Mouse (Mus musculus): Measurements from ENCODE around the gene Hspb1. TPM values are rescaled to one million over a fixed set of nuclear protein-coding genes. Genes with fewer than 3 reads are reported as not detected.

Hspb1 gene
- total RNA-seq, 1 experiment from 2014 or later = not detected

DNA sequence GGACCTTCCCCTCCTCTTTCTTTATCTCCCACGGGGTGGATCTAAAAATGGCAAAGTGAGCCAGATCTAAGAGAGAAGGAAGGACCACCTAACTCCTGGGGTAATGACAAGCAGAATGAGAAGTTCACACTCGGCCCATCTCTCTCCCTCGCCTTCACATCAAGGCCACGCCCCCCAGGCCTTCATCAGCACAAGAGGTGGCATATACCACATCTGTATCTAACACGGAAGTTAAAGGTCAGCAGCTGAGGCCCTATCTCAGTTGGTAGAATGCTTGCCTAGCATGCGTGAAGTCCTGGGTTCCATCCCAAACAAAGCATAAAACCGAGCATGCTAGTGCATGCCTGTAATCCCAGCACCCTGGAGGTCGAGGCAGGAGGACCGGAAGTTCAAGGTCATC, 14.0 kb upstream of the Hspb1 start:
- no peak for ATAC-seq (replicated peaks in 1 of 2; ENCODE audit: insufficient read depth in 1 of 2, low FRiP score in 2 of 2, low TSS enrichment in 1 of 2, low read depth in 1 of 2, poor library complexity in 2 of 2, severe bottlenecking in 2 of 2)

GRCm38 (mm10) chr5:135877180-135877579, 10.5 kb upstream of the Hspb1 start:
- ATAC-seq (replicated peaks in 1 of 2; ENCODE audit: insufficient read depth in 1 of 2, low FRiP score in 2 of 2, low TSS enrichment in 1 of 2, low read depth in 1 of 2, poor library complexity in 2 of 2, severe bottlenecking in 2 of 2) = peak in 1 of 2 experiments; percentile 46; a peak in 1 of 4 replicates

DNA sequence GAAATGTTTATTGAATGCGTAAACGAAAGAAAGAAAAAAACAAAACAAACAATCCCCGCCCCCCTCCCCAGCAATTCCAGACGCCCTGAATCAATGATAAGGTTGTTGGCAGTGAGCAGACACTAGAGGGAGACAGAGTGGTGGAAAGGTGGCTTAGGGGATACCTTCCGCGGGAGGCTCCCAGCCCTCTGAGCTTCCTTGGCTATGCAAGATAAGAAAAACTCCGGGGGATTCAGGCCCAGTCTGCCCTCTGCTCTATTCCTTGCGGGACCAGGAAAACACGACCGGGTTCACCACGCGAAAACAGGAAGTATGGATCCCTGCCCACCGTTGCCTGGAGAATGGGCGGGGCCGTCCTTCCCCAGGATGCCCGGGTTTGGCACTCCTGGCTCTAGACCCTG, 9.9 kb upstream of the Hspb1 start:
- peak; percentile 42 to 46; a peak in 2 of 4 replicates for ATAC-seq (replicated peaks in 1 of 2; ENCODE audit: insufficient read depth in 1 of 2, low FRiP score in 2 of 2, low TSS enrichment in 1 of 2, low read depth in 1 of 2, poor library complexity in 2 of 2, severe bottlenecking in 2 of 2)

GRCm38 (mm10) chr5:135879449-135880158, 8.1 kb upstream of the Hspb1 start:
- peak; percentile 85 to 91 for ATAC-seq (replicated peaks in 1 of 2; ENCODE audit: insufficient read depth in 1 of 2, low FRiP score in 2 of 2, low TSS enrichment in 1 of 2, low read depth in 1 of 2, poor library complexity in 2 of 2, severe bottlenecking in 2 of 2)

DNA sequence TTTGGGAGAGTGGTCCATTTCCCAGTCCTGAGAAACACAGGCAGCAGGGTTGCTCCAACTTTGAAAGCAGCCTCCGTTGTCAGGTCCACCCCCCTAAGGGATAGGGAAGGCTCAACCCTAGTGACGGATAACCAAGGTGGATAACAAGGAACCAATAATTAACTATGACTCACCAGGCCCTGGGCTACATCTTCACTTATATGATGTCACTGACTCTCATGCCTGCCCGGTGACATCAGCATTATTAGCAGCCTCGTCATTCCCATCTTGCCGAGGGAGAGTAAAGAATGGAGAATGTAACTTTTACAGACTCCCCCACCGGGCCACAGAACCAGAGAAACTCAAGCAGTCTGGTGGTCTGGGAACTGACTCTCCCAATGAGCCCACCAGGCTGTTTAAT, 3.1 kb upstream of the Hspb1 start:
- no peak for ATAC-seq (replicated peaks in 1 of 2; ENCODE audit: insufficient read depth in 1 of 2, low FRiP score in 2 of 2, low TSS enrichment in 1 of 2, low read depth in 1 of 2, poor library complexity in 2 of 2, severe bottlenecking in 2 of 2)

- ATAC-seq (replicated peaks in 1 of 2; ENCODE audit: insufficient read depth in 1 of 2, low FRiP score in 2 of 2, low TSS enrichment in 1 of 2, low read depth in 1 of 2, poor library complexity in 2 of 2, severe bottlenecking in 2 of 2) = no peak
These were observed 891 bp downstream of the Hspb1 start for GRCm38 (mm10) chr5:135888405-135889215.

GRCm38 (mm10) chr5:135890323-135890722, 2.6 kb downstream of the Hspb1 start:
- no peak for ATAC-seq (replicated peaks in 1 of 2; ENCODE audit: insufficient read depth in 1 of 2, low FRiP score in 2 of 2, low TSS enrichment in 1 of 2, low read depth in 1 of 2, poor library complexity in 2 of 2, severe bottlenecking in 2 of 2)

GRCm38 (mm10) chr5:135890920-135891319, 3.2 kb downstream of the Hspb1 start:
- ATAC-seq (replicated peaks in 1 of 2; ENCODE audit: insufficient read depth in 1 of 2, low FRiP score in 2 of 2, low TSS enrichment in 1 of 2, low read depth in 1 of 2, poor library complexity in 2 of 2, severe bottlenecking in 2 of 2) = no peak

DNA sequence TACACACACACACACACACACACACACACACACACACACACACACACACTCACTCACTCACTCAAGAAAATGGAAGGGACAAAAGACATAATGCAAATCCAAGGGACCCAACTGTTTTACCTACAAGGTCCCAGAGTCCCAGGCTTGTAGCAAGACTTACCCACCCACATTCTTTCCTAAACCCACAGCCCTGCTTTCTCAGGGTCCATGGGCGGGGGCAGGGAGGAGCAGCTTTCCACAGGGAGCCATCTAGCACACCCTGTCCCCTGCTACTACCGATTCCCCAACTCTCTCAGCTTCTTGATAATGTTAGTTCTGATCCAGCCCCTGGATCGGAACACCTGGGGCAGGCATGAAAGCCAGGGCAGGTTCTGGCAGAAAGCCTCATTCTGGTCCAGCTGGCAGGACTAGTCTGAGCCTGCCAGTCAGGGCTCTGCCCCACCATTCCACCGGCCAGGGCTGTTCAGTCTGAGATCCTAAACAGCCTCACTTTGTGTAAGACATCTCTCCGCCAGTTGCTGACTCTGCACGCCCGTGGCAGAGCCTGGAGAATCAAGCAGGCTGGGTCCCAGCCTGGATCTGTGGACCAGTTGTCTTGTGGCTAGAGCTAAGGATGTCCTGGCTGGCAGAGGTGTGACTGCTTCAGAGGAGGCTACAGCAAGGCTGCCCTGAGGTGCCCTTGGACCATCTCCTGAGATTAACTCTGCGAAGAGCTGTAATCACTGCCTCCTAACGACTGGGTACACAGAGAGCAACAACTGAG, 5.1 kb downstream of the Hspb1 start:
- 0 out of 4 replicates have a peak, but pooled peaks of 1 of the 2 experiments have one; percentile 19 for ATAC-seq (replicated peaks in 1 of 2; ENCODE audit: insufficient read depth in 1 of 2, low FRiP score in 2 of 2, low TSS enrichment in 1 of 2, low read depth in 1 of 2, poor library complexity in 2 of 2, severe bottlenecking in 2 of 2)

DNA sequence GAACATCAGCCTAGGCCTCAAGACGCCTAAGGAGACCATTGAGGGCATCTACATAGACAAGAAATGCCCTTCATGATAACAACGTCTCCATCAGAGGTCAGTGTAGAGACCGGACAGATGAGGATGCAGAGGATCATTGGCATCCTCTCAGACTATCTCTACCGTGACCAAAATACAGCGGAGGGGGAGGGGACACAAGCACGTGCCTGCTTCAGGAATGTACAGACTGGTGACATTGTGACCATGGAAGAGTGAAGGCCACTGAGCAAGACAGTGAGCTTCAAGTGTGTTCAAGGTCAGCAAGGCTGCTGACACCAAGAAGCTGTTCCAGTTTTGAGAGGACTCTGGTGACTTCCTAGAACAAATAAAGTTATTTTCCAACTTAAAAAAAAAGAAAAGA, 7.2 kb downstream of the Hspb1 start:
- no peak for ATAC-seq (replicated peaks in 1 of 2; ENCODE audit: insufficient read depth in 1 of 2, low FRiP score in 2 of 2, low TSS enrichment in 1 of 2, low read depth in 1 of 2, poor library complexity in 2 of 2, severe bottlenecking in 2 of 2)

GRCm38 (mm10) chr5:135898028-135898427, 10.3 kb downstream of the Hspb1 start:
- peak; percentile 27 to 39; a peak in 1 of 4 replicates for ATAC-seq (replicated peaks in 1 of 2; ENCODE audit: insufficient read depth in 1 of 2, low FRiP score in 2 of 2, low TSS enrichment in 1 of 2, low read depth in 1 of 2, poor library complexity in 2 of 2, severe bottlenecking in 2 of 2)

DNA sequence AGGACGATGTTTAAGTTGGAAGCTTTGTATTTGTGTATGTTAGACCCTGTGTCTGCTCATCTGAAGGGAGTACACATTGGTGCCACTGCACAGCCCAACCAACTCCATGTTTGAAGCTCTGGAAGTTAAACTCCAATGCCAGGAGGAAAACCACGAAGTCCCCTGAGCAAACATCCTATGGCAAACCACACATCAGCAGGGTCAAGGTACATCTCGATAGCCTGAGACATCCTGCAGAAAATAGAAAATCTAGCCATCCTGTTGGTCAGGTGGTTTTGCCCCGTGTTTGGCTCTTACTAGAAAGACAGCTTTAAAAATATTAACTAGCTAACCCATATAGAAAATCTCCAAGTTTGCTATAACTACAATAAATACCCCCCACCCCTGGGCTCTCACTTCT, 11.3 kb downstream of the Hspb1 start:
- no peak for ATAC-seq (replicated peaks in 1 of 2; ENCODE audit: insufficient read depth in 1 of 2, low FRiP score in 2 of 2, low TSS enrichment in 1 of 2, low read depth in 1 of 2, poor library complexity in 2 of 2, severe bottlenecking in 2 of 2)

- ATAC-seq (replicated peaks in 1 of 2; ENCODE audit: insufficient read depth in 1 of 2, low FRiP score in 2 of 2, low TSS enrichment in 1 of 2, low read depth in 1 of 2, poor library complexity in 2 of 2, severe bottlenecking in 2 of 2) = no peak
These were observed 12.1 kb downstream of the Hspb1 start for GRCm38 (mm10) chr5:135899833-135900232.

DNA sequence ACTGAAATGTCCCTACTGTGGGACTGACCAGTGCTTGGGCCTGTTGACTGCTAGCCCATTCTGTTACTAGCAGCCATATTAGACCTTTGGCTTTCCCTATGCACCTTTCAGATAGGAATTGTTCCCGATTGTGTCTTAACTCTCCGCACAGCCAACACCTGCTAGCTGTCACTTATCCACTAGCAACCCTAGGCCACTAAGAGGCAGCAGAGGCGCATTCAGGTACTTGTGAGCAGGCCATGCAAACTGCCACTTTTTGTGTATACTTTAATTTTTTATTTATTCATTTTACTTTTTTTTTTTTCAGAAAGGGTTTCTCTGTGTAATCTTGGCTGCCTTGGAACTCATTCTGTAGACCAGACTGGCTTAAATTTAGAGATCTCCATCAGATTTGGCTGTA, 13.0 kb downstream of the Hspb1 start:
- ATAC-seq (replicated peaks in 1 of 2; ENCODE audit: insufficient read depth in 1 of 2, low FRiP score in 2 of 2, low TSS enrichment in 1 of 2, low read depth in 1 of 2, poor library complexity in 2 of 2, severe bottlenecking in 2 of 2) = no peak

DNA sequence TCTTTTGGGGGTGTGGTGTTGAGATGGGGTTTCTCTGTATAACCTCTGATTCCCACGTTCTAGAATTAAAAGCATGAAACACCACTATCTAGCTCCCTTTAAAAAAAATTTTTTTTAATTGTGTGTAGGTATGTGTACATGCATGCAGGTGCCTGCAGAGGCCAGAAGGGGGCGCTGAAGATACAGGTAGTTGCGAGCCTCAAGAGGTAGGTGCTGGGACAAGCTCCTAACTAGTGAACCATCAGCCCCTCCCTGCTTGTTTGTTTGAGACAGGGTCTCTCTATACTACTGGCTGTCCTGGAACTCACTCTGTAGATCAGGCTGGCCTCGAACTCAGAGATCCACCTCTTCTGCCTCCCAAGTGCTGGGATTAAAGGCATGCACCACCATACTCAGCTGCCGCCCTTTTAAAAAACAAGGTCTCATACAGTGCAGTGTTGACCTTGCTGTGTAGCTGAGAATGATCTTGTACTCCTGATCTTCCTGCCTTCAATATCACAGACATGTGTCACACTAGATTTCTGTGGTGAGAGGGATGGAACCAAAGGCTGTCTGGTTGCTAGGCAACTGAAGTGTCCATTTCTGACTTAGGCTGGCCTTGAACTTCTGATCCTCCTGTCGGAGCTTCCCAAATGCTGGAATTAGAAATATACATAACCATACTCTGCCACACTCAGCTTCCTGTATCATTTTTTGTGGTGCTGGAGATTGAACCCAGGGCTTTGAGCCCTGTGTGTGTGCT, 13.8 kb downstream of the Hspb1 start:
- ATAC-seq (replicated peaks in 1 of 2; ENCODE audit: insufficient read depth in 1 of 2, low FRiP score in 2 of 2, low TSS enrichment in 1 of 2, low read depth in 1 of 2, poor library complexity in 2 of 2, severe bottlenecking in 2 of 2) = no peak

DNA sequence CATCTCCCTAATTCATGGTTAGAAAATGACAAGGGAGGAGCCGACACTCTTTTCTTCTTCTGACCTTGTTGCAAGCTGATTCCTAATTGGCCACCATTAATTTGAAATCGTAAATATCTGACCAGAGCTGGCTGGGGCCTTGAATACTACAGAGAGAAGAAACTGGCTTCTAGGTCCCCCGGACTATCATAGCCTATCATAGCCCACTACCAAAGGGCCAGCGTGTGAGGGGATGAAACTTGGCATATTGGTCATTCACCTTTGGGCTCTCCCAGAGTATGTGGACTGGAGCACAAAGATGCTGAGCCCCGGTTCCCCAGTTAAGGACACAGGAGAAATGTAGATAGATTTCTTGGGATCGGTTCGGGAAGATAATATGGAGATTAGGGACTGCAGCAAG, 15.3 kb downstream of the Hspb1 start:
- no peak for ATAC-seq (replicated peaks in 1 of 2; ENCODE audit: insufficient read depth in 1 of 2, low FRiP score in 2 of 2, low TSS enrichment in 1 of 2, low read depth in 1 of 2, poor library complexity in 2 of 2, severe bottlenecking in 2 of 2)

- ATAC-seq (replicated peaks in 1 of 2; ENCODE audit: insufficient read depth in 1 of 2, low FRiP score in 2 of 2, low TSS enrichment in 1 of 2, low read depth in 1 of 2, poor library complexity in 2 of 2, severe bottlenecking in 2 of 2) = peak; percentile 67 to 76
These were observed 15.9 kb downstream of the Hspb1 start for GRCm38 (mm10) chr5:135903551-135904151.
